Mouse (Mus musculus): ENCODE data around the gene Kremen2. TPM values are rescaled to one million over a fixed set of nuclear protein-coding genes. Genes with fewer than 3 reads are reported as not detected.

Kremen2 gene
- 2.7 and 2.8 TPM in 2 replicates for polyA plus RNA-seq (2015; fragmentation: Nextera tagmentation; extraction: Ambion mirVana)

GRCm38 (mm10) chr17:23745301-23746251, at the start of gene Kremen2:
Kremen2 (minus strand) TSS chr17:23745833.
- Histone ChIP-seq H3K9me3 (ENCODE audit: control insufficient read depth) (no peaks in the 10 kb centered on the region), H3K4me2 (replicated peaks; ENCODE audit: low read depth) (peak within 1 kb of the TSS; percentile 68), H3K4me1 (replicated peaks; ENCODE audit: control insufficient read depth, insufficient read depth, low read length) (peaks cover 4% of the 10 kb centered on the region; the same call in 1 of the 2 replicates), H3K4me3 (ENCODE audit: low read depth, low read length) (peak within 1 kb of the TSS; percentile 29), H3K27ac (ENCODE audit: low read depth, low read length) (no peak within 1 kb of the TSS), H3K9ac (ENCODE audit: low read depth, low read length) (no peak within 1 kb of the TSS), H3K36me3 (ENCODE audit: control insufficient read depth, insufficient read depth) (no peaks in the 10 kb centered on the region), H3K27me3 (replicated peaks; ENCODE audit: control insufficient read depth, insufficient read depth, low read length) (peaks cover 44% of the 10 kb centered on the region)
- no peak for TF ChIP-seq CTCF (IDR thresholded peaks at IDR 0.05; ENCODE audit: low read depth)
- no peak for ATAC-seq
- WGBS, result under 1% methylated on average over 43 of the region's 45 CpGs

DNA sequence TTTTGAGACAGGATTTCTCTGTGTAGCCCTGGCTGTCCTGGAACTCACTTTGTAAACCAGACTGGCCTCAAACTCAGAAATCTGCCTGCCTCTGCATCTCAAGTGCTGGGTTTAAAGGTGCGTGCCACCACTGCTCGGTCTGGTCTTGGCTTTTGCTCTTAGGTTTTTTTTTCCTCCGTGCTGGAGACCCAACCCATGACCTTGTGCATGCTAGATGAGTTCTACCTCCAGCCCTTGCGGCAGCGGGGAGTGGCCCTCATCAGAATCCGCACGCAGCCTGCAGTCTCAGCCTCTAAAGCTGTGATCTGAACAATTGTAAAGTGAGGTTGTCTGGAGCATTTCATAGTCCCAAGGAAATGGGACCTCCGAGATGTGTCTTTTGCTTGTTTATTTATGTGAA, 49.7 kb upstream of the Kremen2 start:
- no peak for TF ChIP-seq CTCF (IDR thresholded peaks at IDR 0.05; ENCODE audit: low read depth)
- ATAC-seq, result no peak
- Histone ChIP-seq H3K27ac (ENCODE audit: low read depth, low read length) (no peak overlapping the region), H3K9ac (ENCODE audit: low read depth, low read length) (no peak overlapping the region), H3K9me3 (ENCODE audit: control insufficient read depth) (no peaks in the 10 kb centered on the region), H3K27me3 (replicated peaks; ENCODE audit: control insufficient read depth, insufficient read depth, low read length) (no peaks in the 10 kb centered on the region), H3K4me3 (ENCODE audit: low read depth, low read length) (no peak overlapping the region), H3K36me3 (ENCODE audit: control insufficient read depth, insufficient read depth) (no peaks in the 10 kb centered on the region), H3K4me2 (replicated peaks; ENCODE audit: low read depth) (no peak overlapping the region), H3K4me1 (replicated peaks; ENCODE audit: control insufficient read depth, insufficient read depth, low read length) (peaks cover 4% of the 10 kb centered on the region; the same call in 1 of the 2 replicates)
- 93% methylated on average over 8 of the region's 8 CpGs for WGBS

GRCm38 (mm10) chr17:23791079-23791357, 45.4 kb upstream of the Kremen2 start:
- Histone ChIP-seq H3K4me3 (ENCODE audit: low read depth, low read length) (no peak overlapping the region), H3K9me3 (ENCODE audit: control insufficient read depth) (no peaks in the 10 kb centered on the region), H3K4me2 (replicated peaks; ENCODE audit: low read depth) (peak overlapping the region; percentile 77), H3K27me3 (replicated peaks; ENCODE audit: control insufficient read depth, insufficient read depth, low read length) (no peaks in the 10 kb centered on the region), H3K9ac (ENCODE audit: low read depth, low read length) (no peak overlapping the region), H3K4me1 (replicated peaks; ENCODE audit: control insufficient read depth, insufficient read depth, low read length) (peaks cover 7% of the 10 kb centered on the region; the same call in 1 of the 2 replicates), H3K36me3 (ENCODE audit: control insufficient read depth, insufficient read depth) (no peaks in the 10 kb centered on the region), H3K27ac (ENCODE audit: low read depth, low read length) (0 out of 2 replicates have a peak overlapping the region, but pooled peaks have one; percentile 76)
- TF ChIP-seq CTCF (IDR thresholded peaks at IDR 0.05; ENCODE audit: low read depth), result no peak
- peak; percentile 24; the same call in 1 of the 2 replicates for ATAC-seq
- 46% methylated on average over 2 of the region's 2 CpGs for WGBS

- 4% methylated on average over 29 of the region's 29 CpGs for WGBS
- ATAC-seq, result peak; percentile 37; the same call in 1 of the 2 replicates
- Histone ChIP-seq H3K9ac (ENCODE audit: low read depth, low read length) (peak within 1 kb of the TSS; percentile 72), H3K4me2 (replicated peaks; ENCODE audit: low read depth) (peak within 1 kb of the TSS; percentile 77), H3K4me1 (replicated peaks; ENCODE audit: control insufficient read depth, insufficient read depth, low read length) (peaks cover 7% of the 10 kb centered on the region; the same call in 1 of the 2 replicates), H3K36me3 (ENCODE audit: control insufficient read depth, insufficient read depth) (no peaks in the 10 kb centered on the region), H3K4me3 (ENCODE audit: low read depth, low read length) (peak within 1 kb of the TSS; percentile 38), H3K27ac (ENCODE audit: low read depth, low read length) (peak within 1 kb of the TSS; percentile 76), H3K9me3 (ENCODE audit: control insufficient read depth) (no peaks in the 10 kb centered on the region), H3K27me3 (replicated peaks; ENCODE audit: control insufficient read depth, insufficient read depth, low read length) (no peaks in the 10 kb centered on the region)
- TF ChIP-seq CTCF (IDR thresholded peaks at IDR 0.05; ENCODE audit: low read depth), result no peak
These were observed 44.8 kb upstream of the Kremen2 start, which contains the start of gene Srrm2 for GRCm38 (mm10) chr17:23790269-23791078. Srrm2 (plus strand) TSS chr17:23790532.

DNA sequence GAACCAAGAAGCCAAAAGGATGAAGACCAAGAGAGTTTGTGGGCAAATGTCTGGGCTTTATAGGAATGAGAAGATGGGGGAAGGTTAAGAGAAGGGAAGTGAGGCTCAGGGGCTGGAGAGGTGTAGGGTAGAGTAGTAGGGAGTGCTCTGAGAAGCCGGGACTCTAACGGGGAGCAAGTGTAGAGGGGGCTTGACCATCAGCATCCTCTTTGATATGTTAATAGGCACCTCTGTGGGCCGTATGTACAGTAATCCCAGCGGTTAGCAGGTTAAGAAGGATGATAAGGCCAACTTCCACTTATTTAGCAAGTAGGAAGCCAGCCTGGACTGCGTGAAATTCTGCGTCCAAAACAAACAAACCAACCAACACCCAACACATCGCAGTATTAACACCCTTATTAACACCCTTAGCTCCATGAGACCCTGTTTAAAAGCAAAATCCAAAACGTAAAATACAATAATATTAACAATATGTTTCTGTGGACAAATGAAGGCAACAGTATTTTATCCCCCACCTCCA, 44.2 kb upstream of the Kremen2 start:
- 34% methylated on average over 8 of the region's 8 CpGs for WGBS
- Histone ChIP-seq H3K27me3 (replicated peaks; ENCODE audit: control insufficient read depth, insufficient read depth, low read length) (no peaks in the 10 kb centered on the region), H3K4me1 (replicated peaks; ENCODE audit: control insufficient read depth, insufficient read depth, low read length) (peaks cover 7% of the 10 kb centered on the region; the same call in 1 of the 2 replicates), H3K36me3 (ENCODE audit: control insufficient read depth, insufficient read depth) (no peaks in the 10 kb centered on the region), H3K4me3 (ENCODE audit: low read depth, low read length) (peak overlapping the region; percentile 38), H3K4me2 (replicated peaks; ENCODE audit: low read depth) (peak overlapping the region; percentile 77), H3K27ac (ENCODE audit: low read depth, low read length) (0 out of 2 replicates have a peak overlapping the region, but pooled peaks have one; percentile 76), H3K9ac (ENCODE audit: low read depth, low read length) (peak overlapping the region; percentile 72), H3K9me3 (ENCODE audit: control insufficient read depth) (no peaks in the 10 kb centered on the region)
- ATAC-seq, result no peak
- no peak for TF ChIP-seq CTCF (IDR thresholded peaks at IDR 0.05; ENCODE audit: low read depth)
